15 mouse cellular contexts compared by ENCODE assay signal in genomic region chr1:91032393-91032971, GRCm38 (mm10). TPM values are rescaled to one million over a fixed set of nuclear protein-coding genes. Genes with fewer than 3 reads are reported as not detected.
DNase-seq lines count a peak whose midpoint lies in the region; ATAC-seq and TF ChIP-seq lines count a peak whose summit lies in the region.
"Had no signal": no experiment of that assay in that cellular context is flagged by ENCODE, and none has a peak within 500 bp of the region (broad histone marks: within the 10 kb centered on the region; RNA-seq: fewer than 3 reads in every experiment).

No protein-coding gene starts in this region.

- no peak overlapping the region for H3K4me2 ChIP-seq in kidney, embryonic 15.5 days
- no peak overlapping the region for H3K4me2 ChIP-seq in stomach, embryonic 15.5 days
- no peak overlapping the region for H3K4me2 ChIP-seq in hindbrain, embryonic 14.5 days (replicated peaks)
- H3K4me2 ChIP-seq: midbrain, embryonic 13.5 days; neural tube, embryonic 12.5 days had no signal

- H3K9ac ChIP-seq in heart, adult 2 months (ENCODE audit: low read depth, low read length): 0 out of 2 replicates have a peak overlapping the region, but pooled peaks have one; percentile 25
- no peak overlapping the region for H3K9ac ChIP-seq in kidney, embryonic 15.5 days
- H3K9ac ChIP-seq in stomach, embryonic 15.5 days: no peak overlapping the region
- no peak overlapping the region for H3K9ac ChIP-seq in hindbrain, embryonic 14.5 days
- H3K9ac ChIP-seq: midbrain, embryonic 13.5 days; neural tube, embryonic 12.5 days had no signal

- no peak for TF ChIP-seq CTCF in heart, adult 2 months (IDR thresholded peaks at IDR 0.05)

- TF ChIP-seq POLR2A in heart, adult 2 months (IDR thresholded peaks at IDR 0.05; ENCODE audit: insufficient read depth, low read depth, low read length): no peak

- intact Hi-C loops in heart, adult 2 months (cut with DNase I): loop anchor here (5.0 kb wide), 1 partner anchor 35 kb away; the partner anchor contains the start of gene Lrrfip1
- intact Hi-C loops in heart, postnatal 14 days (cut with DNase I): no loop called here

- peak; percentile 49; the same call in 1 of the 2 replicates for ATAC-seq in kidney, embryonic 15.5 days (replicated peaks; ENCODE audit: low FRiP score)
- peak; percentile 75; the same call in 1 of the 2 replicates for ATAC-seq in stomach, embryonic 15.5 days (ENCODE audit: insufficient read depth, low FRiP score, low read depth)
- no peak for ATAC-seq in monocyte, adult 5-6 weeks (replicated peaks; ENCODE audit: insufficient number of reproducible peaks, low FRiP score, low TSS enrichment, poor library complexity, severe bottlenecking)
- no peak for ATAC-seq in hindbrain, embryonic 14.5 days (ENCODE audit: low FRiP score)
- ATAC-seq: forebrain, embryonic 16.5 days; hindbrain, postnatal 0 days; midbrain, embryonic 13.5 days had no signal

- no peak for DNase-seq in heart, adult 2 months
- no peak for DNase-seq in heart, postnatal 14 days
- DNase-seq in kidney, adult 9 months: no peak
- DNase-seq in kidney, postnatal 36 days: peak; percentile 36 to 65
- no peak for DNase-seq in hindbrain, embryonic 14.5 days (ENCODE audit: low spot score)
- DNase-seq: cerebellum, adult 2 months; gastrocnemius, postnatal 36 days; lung, postnatal 36 days had no signal

- H3K27ac ChIP-seq in heart, adult 2 months: no peak overlapping the region
- no peak overlapping the region for H3K27ac ChIP-seq in kidney, embryonic 15.5 days
- no peak overlapping the region for H3K27ac ChIP-seq in stomach, embryonic 15.5 days
- no peak overlapping the region for H3K27ac ChIP-seq in hindbrain, embryonic 14.5 days
- H3K27ac ChIP-seq: hindbrain, postnatal 0 days; midbrain, embryonic 13.5 days; neural tube, embryonic 12.5 days had no signal

- WGBS in heart, adult 2 months: 36% methylated on average over 11 of the region's 11 CpGs
- WGBS in kidney, embryonic 15.5 days: 44% methylated on average over 11 of the region's 11 CpGs
- 25% methylated on average over 11 of the region's 11 CpGs for WGBS in stomach, embryonic 15.5 days
- 77% methylated on average over 11 of the region's 11 CpGs for WGBS in hindbrain, embryonic 14.5 days

- H3K4me3 ChIP-seq in heart, adult 2 months: no peak overlapping the region
- no peak overlapping the region for H3K4me3 ChIP-seq in kidney, embryonic 15.5 days (replicated peaks)
- no peak overlapping the region for H3K4me3 ChIP-seq in stomach, embryonic 15.5 days (replicated peaks)
- H3K4me3 ChIP-seq in hindbrain, embryonic 14.5 days (replicated peaks; ENCODE audit: low read length): no peak overlapping the region
- H3K4me3 ChIP-seq: midbrain, embryonic 13.5 days; neural tube, embryonic 12.5 days had no signal

- no peaks in the 10 kb centered on the region for H3K27me3 ChIP-seq in heart, adult 2 months (ENCODE audit: control insufficient read depth, insufficient read depth, low read length)
- H3K27me3 ChIP-seq in kidney, embryonic 15.5 days: no peaks in the 10 kb centered on the region
- H3K27me3 ChIP-seq in stomach, embryonic 15.5 days (replicated peaks): no peaks in the 10 kb centered on the region
- H3K27me3 ChIP-seq in hindbrain, embryonic 14.5 days (ENCODE audit: control insufficient read depth, insufficient read depth, low read length): no peaks in the 10 kb centered on the region
- H3K27me3 ChIP-seq: midbrain, embryonic 13.5 days; neural tube, embryonic 12.5 days had no signal

- H3K9me3 ChIP-seq in kidney, embryonic 15.5 days (replicated peaks): no peaks in the 10 kb centered on the region
- no peaks in the 10 kb centered on the region for H3K9me3 ChIP-seq in stomach, embryonic 15.5 days
- no peaks in the 10 kb centered on the region for H3K9me3 ChIP-seq in hindbrain, embryonic 14.5 days (ENCODE audit: control insufficient read depth, low read length)
- H3K9me3 ChIP-seq: midbrain, embryonic 13.5 days; neural tube, embryonic 12.5 days had no signal

- H3K79me2 ChIP-seq in heart, adult 2 months (replicated peaks; ENCODE audit: control insufficient read depth, insufficient read depth, low read length): peaks cover 5% of the 10 kb centered on the region

- peaks cover 18% of the 10 kb centered on the region for H3K4me1 ChIP-seq in heart, adult 2 months (ENCODE audit: control insufficient read depth, insufficient read depth, low read length)
- H3K4me1 ChIP-seq in kidney, embryonic 15.5 days: peaks cover 12% of the 10 kb centered on the region
- peaks cover 11% of the 10 kb centered on the region; the same call in 1 of the 2 replicates for H3K4me1 ChIP-seq in stomach, embryonic 15.5 days
- H3K4me1 ChIP-seq in hindbrain, embryonic 14.5 days (replicated peaks; ENCODE audit: control insufficient read depth, insufficient read depth, low read length): no peaks in the 10 kb centered on the region
- H3K4me1 ChIP-seq: midbrain, embryonic 13.5 days; neural tube, embryonic 12.5 days had no signal

- TF ChIP-seq EP300 in heart, adult 2 months (IDR thresholded peaks at IDR 0.05; ENCODE audit: insufficient read depth, low read depth, low read length): no peak

- H3K36me3 ChIP-seq in heart, adult 2 months (ENCODE audit: control insufficient read depth, insufficient read depth, low read length): peaks cover 2% of the 10 kb centered on the region; the same call in 1 of the 2 replicates
- H3K36me3 ChIP-seq in kidney, embryonic 15.5 days: no peaks in the 10 kb centered on the region
- no peaks in the 10 kb centered on the region for H3K36me3 ChIP-seq in stomach, embryonic 15.5 days
- no peaks in the 10 kb centered on the region for H3K36me3 ChIP-seq in hindbrain, embryonic 14.5 days (replicated peaks; ENCODE audit: control insufficient read depth, insufficient read depth)
- H3K36me3 ChIP-seq: midbrain, embryonic 13.5 days; neural tube, embryonic 12.5 days had no signal

RNA-seq across cellular contexts. Expression of gene Lrrfip1, which starts 33.9 kb away (rescaled TPM):
- total RNA-seq in heart, adult 2 months (2021): 10 to 100 TPM; 63.5 to 75.5 TPM
- polyA plus RNA-seq in heart, adult 2 months (2012; rRNA removed): 32.9 and 44.2 TPM in 2 replicates
- 100 to 1,000 TPM; 101 to 109 TPM for total RNA-seq in heart, postnatal 14 days (2021)
- 42.6 and 43.9 TPM in 2 replicates for polyA plus RNA-seq in kidney, embryonic 15.5 days (2015; fragmentation: Nextera tagmentation; extraction: Ambion mirVana)
- polyA plus RNA-seq in stomach, embryonic 15.5 days (2015; fragmentation: Nextera tagmentation; extraction: Ambion mirVana): 64.9 and 65.4 TPM in 2 replicates
- 527 to 604 TPM (median 547 TPM) in 3 replicates for total RNA-seq in monocyte, adult 5-6 weeks (2017)
- 39.5 and 43.3 TPM in 2 replicates for polyA plus RNA-seq in hindbrain, embryonic 14.5 days (2014; fragmentation: Nextera tagmentation; extraction: Ambion mirVana)

Comparison
In these comparisons a context has a peak if more than half of its experiments do, and no peak if none do; other contexts are left out.
1. DNase-seq: peak in kidney, postnatal 36 days (2 of 2); none in heart, adult 2 months (0 of 2), heart, postnatal 14 days (0 of 2), kidney, adult 9 months (single experiment) and hindbrain, embryonic 14.5 days (single experiment).
2. ATAC-seq: peak in kidney, embryonic 15.5 days (single experiment) and stomach, embryonic 15.5 days (single experiment); none in monocyte, adult 5-6 weeks (single experiment) and hindbrain, embryonic 14.5 days (single experiment).